Mouse (Mus musculus) intestine, postnatal 0 days (tissue): ENCODE results near the gene Lman2. TPM values are rescaled to one million over a fixed set of nuclear protein-coding genes. Genes with fewer than 3 reads are reported as not detected.

Source experiments
- ATAC-seq: fragments of 200-750 bp; cut with Nextera tagmentation; 2 replicates; pipeline ENCODE4 v1.8.0; 2017; ENCODE audit warnings: mild to moderate bottlenecking, moderate TSS enrichment, moderate library complexity
- H3K27ac ChIP-seq: fragments of 300-500 bp; sonication (generic); 2 replicates; pipeline ENCODE4 v1.5.1; 2014; ENCODE audit warnings: mild to moderate bottlenecking, low read depth, low read length, moderate library complexity
- H3K27me3 ChIP-seq: fragments of 300-500 bp; sonication (generic); replicated peaks from 2 replicates; pipeline ENCODE4 v1.6.1; 2014; ENCODE audit warnings: low read length, mixed read lengths; ENCODE audit not compliant: control insufficient read depth, insufficient read depth
- H3K36me3 ChIP-seq: fragments of 300-500 bp; sonication (generic); 2 replicates; pipeline ENCODE4 v1.6.1; 2014; ENCODE audit warnings: mild to moderate bottlenecking, moderate library complexity; ENCODE audit not compliant: control insufficient read depth, insufficient read depth
- H3K4me1 ChIP-seq: fragments of 300-500 bp; sonication (generic); replicated peaks from 2 replicates; pipeline ENCODE4 v1.6.1; 2014; ENCODE audit warnings: antibody characterized with exemption, low read length, mixed read lengths; ENCODE audit not compliant: control insufficient read depth, insufficient read depth
- H3K4me2 ChIP-seq: fragments of 300-500 bp; sonication (generic); replicated peaks from 2 replicates; pipeline ENCODE4 v1.6.1; 2014; ENCODE audit warnings: low read depth, mild to moderate bottlenecking, moderate library complexity
- H3K4me3 ChIP-seq: fragments of 300-500 bp; sonication (generic); 2 replicates; pipeline ENCODE4 v1.5.1; 2014; ENCODE audit warnings: low read depth, low read length
- H3K9ac ChIP-seq: fragments of 300-500 bp; sonication (generic); 2 replicates; pipeline ENCODE4 v1.6.1; 2014; ENCODE audit warnings: mild to moderate bottlenecking, low read depth, low read length
- H3K9me3 ChIP-seq: fragments of 300-500 bp; sonication (generic); 2 replicates; pipeline ENCODE4 v1.6.1; 2016; ENCODE audit warnings: mixed run types; ENCODE audit not compliant: control insufficient read depth
- CTCF ChIP-seq: sonication (generic); IDR thresholded peaks from 2 replicates; pipeline ENCODE4 v1.5.1; 2016; ENCODE audit warnings: low read depth, mild to moderate bottlenecking, control low read depth, antibody characterized with exemption, moderate library complexity
- WGBS: fragments of 180-500 bp; shearing (Covaris S2); extraction: QIAGEN DNeasy Blood & Tissue Kit; methylation state at CpG from one replicate; pipeline ENCODE4 v1.1.7; 2014; 5-methylcytosine and 5-hydroxymethylcytosine counted together
- polyA plus RNA-seq: library from polyadenylated mRNA; unstranded; fragments of >200 nt; fragmentation: Nextera tagmentation; extraction: Ambion mirVana; gene quantifications from 2 replicates; pipeline ENCODE4 v1.2.1, GENCODE M21; 2015

The Lman2 gene
- polyA plus RNA-seq, 1 experiment from 2014 or later, result 85.3 TPM

- H3K27ac ChIP-seq, result peak overlapping the region; percentile 87
- 64% methylated on average over 2 of the region's 2 CpGs for WGBS
- H3K27me3 ChIP-seq, result no peaks in the 10 kb centered on the region
- peaks cover 62% of the 10 kb centered on the region for H3K36me3 ChIP-seq
- no peak overlapping the region for H3K4me3 ChIP-seq
- H3K9me3 ChIP-seq, result no peaks in the 10 kb centered on the region
- peak; percentile 90 for ATAC-seq
- H3K4me2 ChIP-seq, result no peak overlapping the region
- no peak overlapping the region for H3K9ac ChIP-seq
- no peaks in the 10 kb centered on the region for H3K4me1 ChIP-seq
- TF ChIP-seq CTCF, result no peak
These were observed 47.6 kb downstream of the Lman2 start for GRCm38 (mm10) chr13:55314891-55315412.

GRCm38 (mm10) chr13:55313051-55313450 lies 49.5 kb downstream of the Lman2 start:
- no peak overlapping the region for H3K9ac ChIP-seq
- no peak for ATAC-seq
- no peak for TF ChIP-seq CTCF
- no peaks in the 10 kb centered on the region for H3K27me3 ChIP-seq
- H3K4me1 ChIP-seq, result no peaks in the 10 kb centered on the region
- H3K9me3 ChIP-seq, result no peaks in the 10 kb centered on the region
- H3K4me2 ChIP-seq, result no peak overlapping the region
- H3K27ac ChIP-seq, result peak overlapping the region; percentile 35; the same call in 1 of the 2 replicates
- no peak overlapping the region for H3K4me3 ChIP-seq
- peaks cover 54% of the 10 kb centered on the region for H3K36me3 ChIP-seq
- 87% methylated on average over 9 of the region's 9 CpGs for WGBS

- peak overlapping the region; percentile 54; the same call in 1 of the 2 replicates for H3K27ac ChIP-seq
- WGBS, result 87% methylated on average over 8 of the region's 8 CpGs
- no peaks in the 10 kb centered on the region for H3K9me3 ChIP-seq
- no peak overlapping the region for H3K4me3 ChIP-seq
- ATAC-seq, result no peak
- TF ChIP-seq CTCF, result no peak
- H3K4me2 ChIP-seq, result no peak overlapping the region
- H3K27me3 ChIP-seq, result no peaks in the 10 kb centered on the region
- peaks cover 59% of the 10 kb centered on the region for H3K36me3 ChIP-seq
- H3K9ac ChIP-seq, result no peak overlapping the region
- H3K4me1 ChIP-seq, result no peaks in the 10 kb centered on the region
These were observed 50.5 kb downstream of the Lman2 start for GRCm38 (mm10) chr13:55312028-55312630.

- H3K9ac ChIP-seq, result no peak overlapping the region
- 71% methylated on average over 5 of the region's 5 CpGs for WGBS
- no peak for TF ChIP-seq CTCF
- H3K36me3 ChIP-seq, result peaks cover 69% of the 10 kb centered on the region
- no peaks in the 10 kb centered on the region for H3K4me1 ChIP-seq
- no peak overlapping the region for H3K27ac ChIP-seq
- H3K4me2 ChIP-seq, result no peak overlapping the region
- H3K27me3 ChIP-seq, result no peaks in the 10 kb centered on the region
- no peak for ATAC-seq
- no peak overlapping the region for H3K4me3 ChIP-seq
- H3K9me3 ChIP-seq, result no peaks in the 10 kb centered on the region
These were observed 61.7 kb downstream of the Lman2 start for GRCm38 (mm10) chr13:55300913-55301312.

- Histone ChIP-seq H3K4me1 (no peaks in the 10 kb centered on the region), H3K9ac (no peak overlapping the region), H3K9me3 (no peaks in the 10 kb centered on the region), H3K36me3 (peaks cover 86% of the 10 kb centered on the region), H3K27me3 (no peaks in the 10 kb centered on the region), H3K27ac (no peak overlapping the region), H3K4me2 (no peak overlapping the region), H3K4me3 (no peak overlapping the region)
- 96% methylated on average over 1 of the region's 1 CpGs for WGBS
- ATAC-seq, result no peak
- no peak for TF ChIP-seq CTCF
These were observed 65.8 kb downstream of the Lman2 start for GRCm38 (mm10) chr13:55296760-55297159.

Other genes with a start within 250 kb of the Lman2 start
- gene Gm17617, start 229.2 kb downstream of the Lman2 start, polyA plus RNA-seq, result not detected in 2 replicates
- gene Fgfr4, start 210.1 kb downstream of the Lman2 start, polyA plus RNA-seq, result 3.8 and 4.0 TPM in 2 replicates
- 37.4 and 38.0 TPM in 2 replicates for gene Nsd1, start 153.0 kb downstream of the Lman2 start, polyA plus RNA-seq
- 540 and 567 TPM in 2 replicates for gene Prelid1, start 42.3 kb downstream of the Lman2 start, polyA plus RNA-seq
- gene Rab24, start 40.8 kb downstream of the Lman2 start, polyA plus RNA-seq, result 142 and 156 TPM in 2 replicates
- 7.8 and 8.5 TPM in 2 replicates for gene Mxd3, start 33.0 kb downstream of the Lman2 start, polyA plus RNA-seq
- gene Rgs14, start 6.9 kb upstream of the Lman2 start, polyA plus RNA-seq, result 1.2 and 1.3 TPM in 2 replicates
- gene Slc34a1, start 35.4 kb upstream of the Lman2 start, polyA plus RNA-seq, result 0.04 and 0.16 TPM in 2 replicates
- not detected in 2 replicates for gene Pfn3, start 52.4 kb upstream of the Lman2 start, polyA plus RNA-seq
- gene F12, start 64.0 kb upstream of the Lman2 start, polyA plus RNA-seq, result 1.2 and 2.3 TPM in 2 replicates
- gene Grk6, start 82.3 kb upstream of the Lman2 start, polyA plus RNA-seq, result 10.5 and 11.4 TPM in 2 replicates
- gene Prr7, start 101.5 kb upstream of the Lman2 start, polyA plus RNA-seq, result 0.14 and 0.27 TPM in 2 replicates
- 31.3 and 34.8 TPM in 2 replicates for gene Dbn1, start 125.3 kb upstream of the Lman2 start, polyA plus RNA-seq
- gene Pdlim7, start 150.9 kb upstream of the Lman2 start, polyA plus RNA-seq, result 131 and 142 TPM in 2 replicates
- gene Dok3, start 166.5 kb upstream of the Lman2 start, polyA plus RNA-seq, result 1.5 and 1.6 TPM in 2 replicates
- gene Ddx41, start 173.9 kb upstream of the Lman2 start, polyA plus RNA-seq, result 23.2 and 25.8 TPM in 2 replicates
- gene Fam193b, start 208.3 kb upstream of the Lman2 start, polyA plus RNA-seq, result 10.3 and 12.3 TPM in 2 replicates
- 57.3 and 63.3 TPM in 2 replicates for gene Tmed9, start 210.9 kb upstream of the Lman2 start, polyA plus RNA-seq
- gene B4galt7, start 237.1 kb upstream of the Lman2 start, polyA plus RNA-seq, result 13.9 and 14.3 TPM in 2 replicates